Mouse (Mus musculus): Measurements from ENCODE around the gene N4bp2l2. TPM values are rescaled to one million over a fixed set of nuclear protein-coding genes. Genes with fewer than 3 reads are reported as not detected.

Gene N4bp2l2
- polyA plus RNA-seq, 1 experiment from 2014 or later = 25.5 TPM

GRCm38 (mm10) chr5:150622792-150623191 is 43.2 kb downstream of the N4bp2l2 start:
- Histone ChIP-seq H3K27me3 (replicated peaks; ENCODE audit: control insufficient read depth, insufficient read depth, low read length) (no peaks in the 10 kb centered on the region), H3K4me1 (ENCODE audit: control insufficient read depth, insufficient read depth, low read depth, low read length) (no peaks in the 10 kb centered on the region), H3K36me3 (ENCODE audit: control insufficient read depth, insufficient read depth, low read length) (no peaks in the 10 kb centered on the region), H3K9ac (ENCODE audit: low read depth, low read length) (no peak overlapping the region), H3K4me2 (ENCODE audit: low read length) (no peak overlapping the region), H3K27ac (ENCODE audit: low read depth, low read length) (no peak overlapping the region), H3K4me3 (ENCODE audit: low read length) (no peak overlapping the region), H3K9me3 (ENCODE audit: control insufficient read depth, low read length) (no peaks in the 10 kb centered on the region)
- WGBS = 48% methylated on average over 1 of the region's 1 CpGs
- no peak for ATAC-seq

DNA sequence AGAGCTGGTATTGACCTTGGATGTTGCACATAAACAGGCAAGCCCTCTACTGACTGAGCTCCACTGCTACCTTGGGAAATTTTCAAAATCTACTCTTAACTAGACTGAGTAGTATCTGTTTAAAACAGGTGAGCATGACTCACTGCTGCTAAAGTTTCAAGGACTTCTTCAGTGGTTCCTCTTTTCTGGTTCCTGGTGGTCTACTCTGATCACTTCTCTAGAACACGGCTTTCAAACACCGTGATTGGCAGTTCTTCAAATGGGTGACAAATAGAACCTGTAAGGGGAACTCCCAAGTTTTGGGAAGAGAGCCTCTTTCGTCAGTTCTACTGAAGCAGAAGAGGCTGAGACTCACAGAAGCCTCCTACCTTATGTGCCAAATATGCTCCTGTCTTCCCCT is 44.4 kb downstream of the N4bp2l2 start:
- no peaks in the 10 kb centered on the region for H3K27me3 ChIP-seq (replicated peaks; ENCODE audit: control insufficient read depth, insufficient read depth, low read length)
- H3K4me2 ChIP-seq (ENCODE audit: low read length) = no peak overlapping the region
- H3K4me1 ChIP-seq (ENCODE audit: control insufficient read depth, insufficient read depth, low read depth, low read length) = no peaks in the 10 kb centered on the region
- no peak overlapping the region for H3K9ac ChIP-seq (ENCODE audit: low read depth, low read length)
- H3K27ac ChIP-seq (ENCODE audit: low read depth, low read length) = no peak overlapping the region
- H3K4me3 ChIP-seq (ENCODE audit: low read length) = no peak overlapping the region
- no peaks in the 10 kb centered on the region for H3K36me3 ChIP-seq (ENCODE audit: control insufficient read depth, insufficient read depth, low read length)
- H3K9me3 ChIP-seq (ENCODE audit: control insufficient read depth, low read length) = no peaks in the 10 kb centered on the region
- WGBS = 86% methylated on average over 3 of the region's 3 CpGs
- ATAC-seq = no peak

DNA sequence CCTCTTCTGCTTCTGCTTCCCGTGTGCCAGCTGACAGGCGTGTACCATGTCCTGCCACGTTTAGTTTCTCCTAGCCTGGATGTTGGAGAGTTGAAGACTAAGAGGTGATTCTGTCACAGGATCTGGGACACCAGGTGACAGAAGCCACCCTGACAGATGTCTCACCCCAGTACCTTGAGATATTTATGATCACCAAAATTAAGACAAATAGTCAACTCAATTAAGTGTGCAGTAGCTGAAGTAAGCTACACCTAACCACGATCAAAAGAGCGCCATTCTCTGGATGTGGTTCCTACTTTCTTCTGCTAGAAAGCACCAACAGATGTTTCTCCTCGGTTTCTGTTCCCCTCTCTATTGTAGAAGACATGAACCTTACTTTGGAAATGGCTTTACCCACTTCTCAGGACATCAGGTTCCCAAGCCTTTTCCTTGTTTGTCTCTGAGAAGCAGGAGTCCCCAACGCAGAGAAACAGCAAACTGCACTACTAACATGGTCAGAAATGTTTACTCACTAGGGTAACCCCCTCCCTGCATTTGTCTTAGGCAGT is 45.3 kb downstream of the N4bp2l2 start:
- WGBS = 89% methylated on average over 7 of the region's 7 CpGs
- H3K9me3 ChIP-seq (ENCODE audit: control insufficient read depth, low read length) = no peaks in the 10 kb centered on the region

DNA sequence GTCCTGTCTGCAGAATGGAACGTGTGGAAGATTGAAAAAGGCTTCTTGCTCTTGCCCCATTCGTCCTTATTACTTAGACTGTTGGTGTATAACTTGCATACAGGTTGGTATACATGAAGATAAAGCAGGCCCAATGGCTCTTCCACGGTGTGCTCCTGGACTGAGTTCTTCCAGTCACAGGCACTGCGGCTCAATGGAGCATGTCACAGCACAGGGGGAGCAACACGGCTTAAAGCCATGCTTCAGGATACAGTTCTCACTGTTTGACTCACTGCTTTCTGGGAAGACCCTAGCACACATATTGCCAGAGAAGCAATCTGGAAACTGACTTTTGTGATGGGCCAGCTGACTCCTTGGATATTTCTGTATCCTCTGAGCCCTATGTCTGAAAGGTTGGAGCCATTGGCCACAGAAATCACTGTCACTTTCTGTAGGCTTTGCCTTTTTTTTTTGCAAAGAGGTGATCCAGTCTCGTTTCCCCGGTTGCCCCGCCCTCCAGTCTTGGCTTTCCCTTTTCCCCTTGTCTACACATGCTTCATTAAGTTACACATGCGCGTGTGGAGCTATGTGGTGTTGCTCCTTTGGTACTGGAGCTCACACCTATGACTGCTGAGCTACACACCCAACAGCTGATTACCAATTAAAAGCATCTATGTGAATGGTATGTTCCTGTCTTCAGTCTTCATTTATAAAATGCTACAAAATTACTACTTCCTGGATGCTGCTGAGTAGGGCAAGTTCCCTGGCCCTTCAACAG is 47.2 kb downstream of the N4bp2l2 start:
- Histone ChIP-seq H3K9me3 (ENCODE audit: control insufficient read depth, low read length) (no peaks in the 10 kb centered on the region), H3K4me2 (ENCODE audit: low read length) (no peak overlapping the region), H3K27me3 (replicated peaks; ENCODE audit: control insufficient read depth, insufficient read depth, low read length) (no peaks in the 10 kb centered on the region), H3K36me3 (ENCODE audit: control insufficient read depth, insufficient read depth, low read length) (no peaks in the 10 kb centered on the region), H3K9ac (ENCODE audit: low read depth, low read length) (no peak overlapping the region), H3K4me1 (ENCODE audit: control insufficient read depth, insufficient read depth, low read depth, low read length) (no peaks in the 10 kb centered on the region), H3K4me3 (ENCODE audit: low read length) (no peak overlapping the region), H3K27ac (ENCODE audit: low read depth, low read length) (no peak overlapping the region)
- 89% methylated on average over 10 of the region's 10 CpGs for WGBS
- ATAC-seq = no peak

More for the DNA sequence above, 45.3 kb downstream of the N4bp2l2 start:
- no peaks in the 10 kb centered on the region for H3K36me3 ChIP-seq (ENCODE audit: control insufficient read depth, insufficient read depth, low read length)
- H3K4me2 ChIP-seq (ENCODE audit: low read length) = no peak overlapping the region
- no peak overlapping the region for H3K9ac ChIP-seq (ENCODE audit: low read depth, low read length)
- no peaks in the 10 kb centered on the region for H3K27me3 ChIP-seq (replicated peaks; ENCODE audit: control insufficient read depth, insufficient read depth, low read length)
- ATAC-seq = no peak
- no peak overlapping the region for H3K4me3 ChIP-seq (ENCODE audit: low read length)
- H3K27ac ChIP-seq (ENCODE audit: low read depth, low read length) = no peak overlapping the region
- no peaks in the 10 kb centered on the region for H3K4me1 ChIP-seq (ENCODE audit: control insufficient read depth, insufficient read depth, low read depth, low read length)

- H3K27ac ChIP-seq (ENCODE audit: low read depth, low read length) = no peak overlapping the region
- no peaks in the 10 kb centered on the region for H3K4me1 ChIP-seq (ENCODE audit: control insufficient read depth, insufficient read depth, low read depth, low read length)
- WGBS = 79% methylated on average over 3 of the region's 3 CpGs
- no peaks in the 10 kb centered on the region for H3K27me3 ChIP-seq (replicated peaks; ENCODE audit: control insufficient read depth, insufficient read depth, low read length)
- H3K9me3 ChIP-seq (ENCODE audit: control insufficient read depth, low read length) = no peaks in the 10 kb centered on the region
- no peak overlapping the region for H3K9ac ChIP-seq (ENCODE audit: low read depth, low read length)
- ATAC-seq = no peak
- H3K36me3 ChIP-seq (ENCODE audit: control insufficient read depth, insufficient read depth, low read length) = no peaks in the 10 kb centered on the region
- H3K4me2 ChIP-seq (ENCODE audit: low read length) = no peak overlapping the region
- H3K4me3 ChIP-seq (ENCODE audit: low read length) = no peak overlapping the region
These were observed 49.3 kb downstream of the N4bp2l2 start for GRCm38 (mm10) chr5:150616731-150617130.

DNA sequence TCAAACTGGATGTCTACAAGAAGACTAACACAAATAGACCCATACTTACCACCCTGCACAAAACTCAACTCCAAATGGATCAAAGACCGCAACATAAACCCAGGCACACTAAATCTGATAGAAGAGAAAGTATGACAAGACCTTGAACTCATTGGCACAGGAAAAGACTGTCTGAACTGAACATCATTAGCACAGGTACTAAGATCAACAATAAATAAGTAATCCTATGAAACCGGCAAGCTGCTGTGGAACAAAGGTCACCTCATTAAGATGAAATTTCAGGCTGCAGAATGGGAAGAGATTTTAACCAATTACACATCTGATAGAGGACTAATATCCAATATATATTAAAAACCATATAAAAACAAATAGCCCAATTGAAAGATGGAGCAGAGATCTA is 49.8 kb downstream of the N4bp2l2 start:
- H3K9ac ChIP-seq (ENCODE audit: low read depth, low read length) = no peak overlapping the region
- H3K9me3 ChIP-seq (ENCODE audit: control insufficient read depth, low read length) = no peaks in the 10 kb centered on the region
- no peak for ATAC-seq
- no peak overlapping the region for H3K4me3 ChIP-seq (ENCODE audit: low read length)
- 97% methylated on average over 2 of the region's 2 CpGs for whole genome bisulfite sequencing
- no peak overlapping the region for H3K4me2 ChIP-seq (ENCODE audit: low read length)
- H3K4me1 ChIP-seq (ENCODE audit: control insufficient read depth, insufficient read depth, low read depth, low read length) = no peaks in the 10 kb centered on the region
- H3K36me3 ChIP-seq (ENCODE audit: control insufficient read depth, insufficient read depth, low read length) = no peaks in the 10 kb centered on the region
- no peaks in the 10 kb centered on the region for H3K27me3 ChIP-seq (replicated peaks; ENCODE audit: control insufficient read depth, insufficient read depth, low read length)
- no peak overlapping the region for H3K27ac ChIP-seq (ENCODE audit: low read depth, low read length)

DNA sequence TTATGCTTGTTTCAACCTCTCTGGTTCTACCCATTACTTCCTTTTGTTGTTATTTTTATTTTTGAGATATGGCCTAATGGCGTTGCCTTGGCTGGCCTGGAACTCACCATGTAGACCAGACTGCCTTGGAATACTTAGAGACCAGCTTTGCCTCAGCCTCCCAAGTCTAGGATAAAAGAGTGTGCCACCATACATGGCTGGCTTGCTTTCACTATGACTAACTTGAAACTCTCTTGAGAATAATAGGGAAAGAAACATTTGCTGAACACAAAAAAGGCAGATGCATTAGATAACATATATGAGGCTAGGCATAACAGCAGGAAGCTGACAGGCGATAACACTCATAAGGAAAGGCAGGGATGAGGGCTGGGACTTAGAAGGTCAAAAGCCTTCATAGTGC is 51.9 kb downstream of the N4bp2l2 start:
- no peak for ATAC-seq
- Histone ChIP-seq H3K4me3 (ENCODE audit: low read length) (no peak overlapping the region), H3K27ac (ENCODE audit: low read depth, low read length) (no peak overlapping the region), H3K9ac (ENCODE audit: low read depth, low read length) (no peak overlapping the region), H3K36me3 (ENCODE audit: control insufficient read depth, insufficient read depth, low read length) (no peaks in the 10 kb centered on the region), H3K4me1 (ENCODE audit: control insufficient read depth, insufficient read depth, low read depth, low read length) (no peaks in the 10 kb centered on the region), H3K4me2 (ENCODE audit: low read length) (no peak overlapping the region), H3K27me3 (replicated peaks; ENCODE audit: control insufficient read depth, insufficient read depth, low read length) (no peaks in the 10 kb centered on the region), H3K9me3 (ENCODE audit: control insufficient read depth, low read length) (no peaks in the 10 kb centered on the region)
- 91% methylated on average over 2 of the region's 2 CpGs for WGBS

GRCm38 (mm10) chr5:150611697-150612096 is 54.3 kb downstream of the N4bp2l2 start:
- Histone ChIP-seq H3K9me3 (ENCODE audit: control insufficient read depth, low read length) (no peaks in the 10 kb centered on the region), H3K27me3 (replicated peaks; ENCODE audit: control insufficient read depth, insufficient read depth, low read length) (no peaks in the 10 kb centered on the region), H3K9ac (ENCODE audit: low read depth, low read length) (no peak overlapping the region), H3K36me3 (ENCODE audit: control insufficient read depth, insufficient read depth, low read length) (peaks cover 11% of the 10 kb centered on the region), H3K4me3 (ENCODE audit: low read length) (no peak overlapping the region), H3K4me2 (ENCODE audit: low read length) (no peak overlapping the region), H3K27ac (ENCODE audit: low read depth, low read length) (no peak overlapping the region), H3K4me1 (ENCODE audit: control insufficient read depth, insufficient read depth, low read depth, low read length) (no peaks in the 10 kb centered on the region)
- WGBS = 79% methylated on average over 12 of the region's 12 CpGs
- ATAC-seq = no peak

GRCm38 (mm10) chr5:150611136-150611535 is 54.8 kb downstream of the N4bp2l2 start:
- Histone ChIP-seq H3K27me3 (replicated peaks; ENCODE audit: control insufficient read depth, insufficient read depth, low read length) (no peaks in the 10 kb centered on the region), H3K4me3 (ENCODE audit: low read length) (no peak overlapping the region), H3K9ac (ENCODE audit: low read depth, low read length) (no peak overlapping the region), H3K27ac (ENCODE audit: low read depth, low read length) (no peak overlapping the region), H3K4me2 (ENCODE audit: low read length) (no peak overlapping the region), H3K9me3 (ENCODE audit: control insufficient read depth, low read length) (no peaks in the 10 kb centered on the region), H3K36me3 (ENCODE audit: control insufficient read depth, insufficient read depth, low read length) (peaks cover 11% of the 10 kb centered on the region), H3K4me1 (ENCODE audit: control insufficient read depth, insufficient read depth, low read depth, low read length) (no peaks in the 10 kb centered on the region)
- ATAC-seq = no peak
- 73% methylated on average over 1 of the region's 1 CpGs for WGBS

Measured in hindbrain, embryonic 16.5 days (tissue).